Mouse (Mus musculus) MEL (cell line): ENCODE measurements around the gene 9230102O04Rik. TPM values are rescaled to one million over a fixed set of nuclear protein-coding genes. Genes with fewer than 3 reads are reported as not detected.

ENCODE experiments used
- DNase-seq: peaks from one replicate; pipeline ENCODE4 v3.0.0; 2011; ENCODE audit warnings: low read depth, low spot score
- H3K27ac ChIP-seq: 2 replicates; pipeline ENCODE4 v1.5.1; 2012; ENCODE audit warnings: low read depth, mild to moderate bottlenecking, control low read depth, low read length, moderate library complexity; ENCODE audit not compliant: control insufficient read depth
- H3K27me3 ChIP-seq, 2 experiments: fragments of 150-350 bp in 1 of 2; sonication (generic) in 1 of 2; 2 replicates each; pipeline ENCODE4 v1.6.1; 2012; ENCODE audit warnings: low read length in 2 of 2, mild to moderate bottlenecking in 2 of 2, improper control_type of control experiment in 1 of 2, moderate library complexity in 1 of 2; ENCODE audit not compliant: insufficient read depth in 2 of 2, control insufficient read depth in 1 of 2
- H3K36me3 ChIP-seq, 2 experiments: 2 replicates each; pipeline ENCODE4 v1.6.1; 2012 to 2014; ENCODE audit warnings: low read length in 2 of 2, improper control_type of control experiment in 1 of 2, inconsistent platforms in 1 of 2, mild to moderate bottlenecking in 1 of 2; ENCODE audit not compliant: insufficient read depth in 2 of 2, control insufficient read depth in 1 of 2
- H3K4me1 ChIP-seq, 2 experiments: fragments of 150-350 bp in 1 of 2; sonication (generic) in 1 of 2; 2 replicates each; pipeline ENCODE4 v1.6.1; 2012; ENCODE audit warnings: low read length in 2 of 2, improper control_type of control experiment in 1 of 2, mild to moderate bottlenecking in 1 of 2; ENCODE audit not compliant: insufficient read depth in 2 of 2, control insufficient read depth in 1 of 2
- H3K4me3 ChIP-seq, 2 experiments: fragments of 150-350 bp in 1 of 2; sonication (generic) in 1 of 2; 2 replicates each; pipeline ENCODE4 v1.5.1; 2012; ENCODE audit warnings: low read depth in 2 of 2, low read length in 2 of 2, mild to moderate bottlenecking in 2 of 2, moderate library complexity in 2 of 2, control low read depth in 1 of 2, improper control_type of control experiment in 1 of 2; ENCODE audit not compliant: control insufficient read depth in 1 of 2, insufficient read depth in 1 of 2
- H3K79me2 ChIP-seq: 2 replicates; pipeline ENCODE4 v1.6.1; 2012; ENCODE audit warnings: mild to moderate bottlenecking, low read length, moderate library complexity; ENCODE audit not compliant: control insufficient read depth, poor library complexity, insufficient read depth
- H3K9ac ChIP-seq: 2 replicates; pipeline ENCODE4 v1.6.1; 2012; ENCODE audit warnings: low read depth, mild to moderate bottlenecking, control low read depth, low read length, moderate library complexity; ENCODE audit not compliant: control insufficient read depth, poor library complexity, severe bottlenecking
- H3K9me3 ChIP-seq: fragments of 150-350 bp; sonication (generic); replicated peaks from 2 replicates; pipeline ENCODE4 v1.6.1; 2012; ENCODE audit warnings: mild to moderate bottlenecking, low read length, improper control_type of control experiment, moderate library complexity; ENCODE audit not compliant: insufficient read depth
- CTCF ChIP-seq, 3 experiments: IDR thresholded peaks in 2 of 3; conservative IDR thresholded peaks in 1 of 3; 2 replicates each; pipeline ENCODE4 v1.5.1; 2011 to 2012; ENCODE audit warnings: low read length in 3 of 3, low read depth in 2 of 3, mild to moderate bottlenecking in 2 of 3, improper control_type of control experiment in 1 of 3, inconsistent platforms in 1 of 3, mixed read lengths in 1 of 3, moderate library complexity in 1 of 3; ENCODE audit not compliant: control insufficient read depth in 1 of 3, insufficient read depth in 1 of 3, poor library complexity in 1 of 3, severe bottlenecking in 1 of 3
- E2F4 ChIP-seq: IDR thresholded peaks from 2 replicates; pipeline ENCODE4 v1.6.1; 2011; ENCODE audit warnings: low read depth, low read length, improper control_type of control experiment, borderline replicate concordance
- GATA1 ChIP-seq: IDR thresholded peaks from 2 replicates; pipeline ENCODE4 v1.6.1; 2011; ENCODE audit warnings: low read depth, low read length, improper control_type of control experiment
- HCFC1 ChIP-seq: IDR thresholded peaks from 2 replicates; pipeline ENCODE4 v1.6.1; 2012; ENCODE audit warnings: low read depth, mild to moderate bottlenecking, inconsistent platforms, low read length, improper control_type of control experiment, moderate library complexity
- KAT2A ChIP-seq: conservative IDR thresholded peaks from 2 replicates; pipeline ENCODE4 v1.6.1; 2012; ENCODE audit warnings: low read depth, low read length, improper control_type of control experiment, inconsistent platforms
- MAFK ChIP-seq: IDR thresholded peaks from 2 replicates; pipeline ENCODE4 v1.6.1; 2011; ENCODE audit warnings: low read depth, mild to moderate bottlenecking, low read length, improper control_type of control experiment, borderline replicate concordance
- MXI1 ChIP-seq: IDR thresholded peaks from 2 replicates; pipeline ENCODE4 v1.6.1; 2011; ENCODE audit warnings: mild to moderate bottlenecking, low read depth, low read length, improper control_type of control experiment
- NRF1 ChIP-seq: IDR thresholded peaks from 2 replicates; pipeline ENCODE4 v1.6.1; 2014; ENCODE audit warnings: low read depth, mild to moderate bottlenecking, inconsistent platforms, low read length, improper control_type of control experiment, moderate library complexity; ENCODE audit not compliant: poor library complexity, insufficient read depth, severe bottlenecking
- POLR2AphosphoS2 ChIP-seq: IDR thresholded peaks from 2 replicates; pipeline ENCODE4 v1.6.1; 2011; ENCODE audit warnings: low read length, improper control_type of control experiment
- RAD21 ChIP-seq: IDR thresholded peaks from 2 replicates; pipeline ENCODE4 v1.6.1; 2011; ENCODE audit warnings: mild to moderate bottlenecking, low read depth, low read length, improper control_type of control experiment
- SIN3A ChIP-seq: IDR thresholded peaks from 2 replicates; pipeline ENCODE4 v1.6.1; 2012; ENCODE audit warnings: low read length, improper control_type of control experiment, inconsistent platforms
- SMC3 ChIP-seq: IDR thresholded peaks from 2 replicates; pipeline ENCODE4 v1.6.1; 2011; ENCODE audit warnings: low read depth, low read length, improper control_type of control experiment
- TCF12 ChIP-seq: IDR thresholded peaks from 2 replicates; pipeline ENCODE4 v1.6.1; 2014; ENCODE audit warnings: low read depth, mild to moderate bottlenecking, inconsistent platforms, low read length, improper control_type of control experiment, moderate library complexity
- UBTF ChIP-seq: IDR thresholded peaks from 2 replicates; pipeline ENCODE4 v1.6.1; 2012; ENCODE audit warnings: low read depth, mild to moderate bottlenecking, inconsistent platforms, low read length, improper control_type of control experiment, moderate library complexity, borderline replicate concordance; ENCODE audit not compliant: insufficient read depth
- USF2 ChIP-seq, 2 experiments: IDR thresholded peaks; 2 replicates each; pipeline ENCODE4 v1.6.1; 2011 to 2012; ENCODE audit warnings: improper control_type of control experiment in 2 of 2, low read length in 2 of 2, borderline replicate concordance in 1 of 2, inconsistent platforms in 1 of 2, low read depth in 1 of 2, mild to moderate bottlenecking in 1 of 2; ENCODE audit not compliant: insufficient read depth in 1 of 2
- ZC3H11A ChIP-seq: IDR thresholded peaks from 2 replicates; pipeline ENCODE4 v1.6.1; 2012; ENCODE audit warnings: low read depth, mild to moderate bottlenecking, inconsistent platforms, low read length, improper control_type of control experiment
- polyA plus RNA-seq, 2 experiments: library from polyadenylated mRNA; stranded (reverse) in 1 of 2; unstranded in 1 of 2; fragments of >175 nt in 1 of 2; fragments of >200 nt in 1 of 2; gene quantifications; 2 replicates each; pipeline versions ENCODE4 v1.2.1 to v1.2.4; 2012; ENCODE audit warnings: low replicate concordance in 2 of 2, low read depth in 1 of 2; ENCODE audit not compliant: insufficient read length in 2 of 2, insufficient read depth in 1 of 2, missing spikeins in 1 of 2
- total RNA-seq: library from RNA; depleted of rRNA; stranded (reverse); fragments of 300-350 nt; gene quantifications from 2 replicates; pipeline ENCODE4 v1.2.3, GENCODE M21; 2012

9230102O04Rik gene
- total and polyA plus RNA-seq, 3 experiments: 0.50 to 2.4 TPM; not detected in 1

DNA sequence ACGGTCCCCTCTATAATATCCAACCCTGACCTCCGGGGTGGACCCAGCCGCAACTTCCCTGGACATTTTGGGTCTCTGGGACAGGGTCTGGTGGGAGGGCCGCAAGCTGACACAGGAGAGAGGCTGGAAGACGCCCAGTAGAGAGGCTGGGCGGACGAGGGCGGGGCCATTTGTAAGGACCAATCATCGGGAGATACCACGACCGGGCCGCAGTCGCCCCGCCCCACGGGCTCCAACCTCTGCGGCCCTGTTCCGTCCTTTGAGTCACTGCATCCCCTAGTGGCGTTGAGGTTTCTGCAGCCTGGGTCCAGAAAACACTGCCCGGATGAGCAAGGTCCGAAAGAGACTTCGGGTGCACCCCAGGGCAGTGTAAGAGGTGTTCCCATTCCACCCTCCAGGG, 9.8 kb downstream of the 9230102O04Rik start:
- peak overlapping the region; percentile 68 for H3K9ac ChIP-seq
- H3K36me3 ChIP-seq: no peaks in the 10 kb centered on the region
- no peak overlapping the region; the same call in 1 of the 2 replicates for H3K27ac ChIP-seq
- peak overlapping the region; percentile 68 to 95 for H3K4me3 ChIP-seq
- no peaks in the 10 kb centered on the region for H3K9me3 ChIP-seq
- H3K27me3 ChIP-seq: no peaks in the 10 kb centered on the region
- H3K79me2 ChIP-seq: no peaks in the 10 kb centered on the region; the same call in 1 of the 2 replicates
- TF ChIP-seq USF2 (IDR thresholded peaks at IDR 0.05; ENCODE audit: borderline replicate concordance in 1 of 2, insufficient read depth in 1 of 2, low read depth in 1 of 2, low read length in 2 of 2) (no peak), RAD21 (peak; percentile 78), SMC3 (peak; percentile 69), E2F4 (no peak), ZC3H11A (peak; percentile 48), MXI1 (peak; percentile 48), CTCF (IDR thresholded peaks at IDR 0.05 in 2 of 3, conservative IDR thresholded peaks at IDR 0.05 in 1 of 3; ENCODE audit: control insufficient read depth in 1 of 3, insufficient read depth in 1 of 3, low read depth in 2 of 3, low read length in 3 of 3, poor library complexity in 1 of 3, severe bottlenecking in 1 of 3) (peak; percentile 67 to 75 (median 74)), POLR2AphosphoS2 (no peak), HCFC1 (peak; percentile 40; the same call in 1 of the 2 replicates), SIN3A (peak; percentile 50; the same call in 1 of the 2 replicates)
- peak; percentile 94 for DNase-seq
- H3K4me1 ChIP-seq: no peaks in the 10 kb centered on the region; a peak in 1 of 4 replicates

DNA sequence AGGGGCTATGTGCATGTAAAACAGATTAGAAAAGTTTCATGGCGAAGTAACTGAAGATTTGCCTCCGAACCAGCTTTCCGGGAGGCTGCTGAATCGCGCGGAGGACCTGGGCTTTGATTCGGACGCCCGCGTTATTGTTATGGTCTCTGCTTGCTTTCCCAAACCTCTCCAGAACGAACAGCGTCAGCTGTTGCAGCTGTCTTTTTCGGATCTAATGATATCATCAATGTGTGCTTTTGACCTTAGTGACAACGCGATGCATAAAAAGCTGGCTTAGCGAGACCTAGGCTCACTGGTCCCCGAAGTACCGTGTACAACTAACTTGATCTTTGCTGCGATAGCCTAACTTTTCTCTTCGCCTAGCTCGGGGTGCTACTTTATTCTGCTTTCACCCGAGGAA, 10.2 kb downstream of the 9230102O04Rik start:
- H3K9me3 ChIP-seq: no peaks in the 10 kb centered on the region
- H3K27me3 ChIP-seq: no peaks in the 10 kb centered on the region
- no peak for DNase-seq
- H3K4me3 ChIP-seq: peak overlapping the region; percentile 68 to 95
- H3K36me3 ChIP-seq: no peaks in the 10 kb centered on the region
- peak overlapping the region; percentile 68 for H3K9ac ChIP-seq
- H3K79me2 ChIP-seq: no peaks in the 10 kb centered on the region; the same call in 1 of the 2 replicates
- no peaks in the 10 kb centered on the region; a peak in 1 of 4 replicates for H3K4me1 ChIP-seq
- H3K27ac ChIP-seq: peak overlapping the region; percentile 50
- no peak for TF ChIP-seq TCF12
- TF ChIP-seq KAT2A: no peak
- TF ChIP-seq UBTF: no peak
- no peak for TF ChIP-seq MAFK
- no peak for TF ChIP-seq E2F4
- peak; percentile 25; the same call in 1 of the 2 replicates for TF ChIP-seq GATA1
- TF ChIP-seq NRF1: no peak
